Mouse (Mus musculus) G1E (cell line): ENCODE measurements around the gene Sowahb. TPM values are rescaled to one million over a fixed set of nuclear protein-coding genes. Genes with fewer than 3 reads are reported as not detected.

Experiments used
- ATAC-seq: 2 replicates; pipeline ENCODE4 v1.8.0; 2016; ENCODE audit warnings: mild to moderate bottlenecking; ENCODE audit not compliant: insufficient number of reproducible peaks, poor library complexity, low FRiP score, severe bottlenecking; ENCODE audit errors: extremely low read depth
- DNase-seq: peaks from one replicate; pipeline ENCODE4 v3.0.0; 2012; ENCODE audit warnings: low spot score
- H3K27me3 ChIP-seq: 2 replicates; pipeline ENCODE4 v1.6.1; 2012; ENCODE audit warnings: mild to moderate bottlenecking, low read length, inconsistent platforms; ENCODE audit not compliant: insufficient read depth
- H3K36me3 ChIP-seq: replicated peaks from 2 replicates; pipeline ENCODE3; 2012; ENCODE audit warnings: mild to moderate bottlenecking, inconsistent platforms
- H3K4me1 ChIP-seq: 2 replicates; pipeline ENCODE4 v1.6.1; 2012; ENCODE audit warnings: low read depth, low read length, inconsistent platforms, mixed read lengths; ENCODE audit not compliant: insufficient read depth
- H3K4me3 ChIP-seq: 2 replicates; pipeline ENCODE4 v1.5.1; 2012; ENCODE audit warnings: low read depth, mild to moderate bottlenecking, inconsistent platforms, low read length, moderate library complexity, mixed read lengths
- H3K9me3 ChIP-seq: replicated peaks from 2 replicates; pipeline ENCODE4 v1.6.1; 2012; ENCODE audit warnings: inconsistent platforms
- CTCF ChIP-seq: IDR thresholded peaks from 2 replicates; pipeline ENCODE4 v1.5.1; 2012; ENCODE audit warnings: low read depth, low read length, inconsistent platforms, mixed read lengths
- GATA1 ChIP-seq: IDR thresholded peaks from 2 replicates; pipeline ENCODE4 v1.6.1; 2012; ENCODE audit warnings: borderline replicate concordance, low read length, inconsistent platforms, mixed read lengths
- GATA2 ChIP-seq: IDR thresholded peaks from 2 replicates; pipeline ENCODE4 v1.6.1; 2012; ENCODE audit warnings: low read depth, low read length, inconsistent platforms, borderline replicate concordance
- POLR2AphosphoS5 ChIP-seq: IDR thresholded peaks from 2 replicates; pipeline ENCODE4 v1.6.1; 2012; ENCODE audit warnings: low read depth, low read length, inconsistent platforms; ENCODE audit not compliant: insufficient replicate concordance
- TAL1 ChIP-seq: conservative IDR thresholded peaks from 2 replicates; pipeline ENCODE4 v1.6.1; 2012; ENCODE audit warnings: low read depth, low read length, inconsistent platforms, mixed read lengths
- polyA plus RNA-seq: library from polyadenylated mRNA; stranded (reverse); fragments of >175 nt; gene quantifications from 2 replicates; pipeline ENCODE4 v1.2.3, GENCODE M21; 2012
- total RNA-seq, 2 experiments: library from RNA; stranded (forward) in 1 of 2; stranded (reverse) in 1 of 2; fragments of 200-1000 nt in 1 of 2; fragments of >200 nt in 1 of 2; fragmentation: Nextera tagmentation in 1 of 2; gene quantifications; 2 replicates each; pipeline ENCODE4 v1.2.3; 2014 to 2017

Sowahb gene
- total and polyA plus RNA-seq, 3 experiments: 0.11 TPM; not detected in 2

DNA sequence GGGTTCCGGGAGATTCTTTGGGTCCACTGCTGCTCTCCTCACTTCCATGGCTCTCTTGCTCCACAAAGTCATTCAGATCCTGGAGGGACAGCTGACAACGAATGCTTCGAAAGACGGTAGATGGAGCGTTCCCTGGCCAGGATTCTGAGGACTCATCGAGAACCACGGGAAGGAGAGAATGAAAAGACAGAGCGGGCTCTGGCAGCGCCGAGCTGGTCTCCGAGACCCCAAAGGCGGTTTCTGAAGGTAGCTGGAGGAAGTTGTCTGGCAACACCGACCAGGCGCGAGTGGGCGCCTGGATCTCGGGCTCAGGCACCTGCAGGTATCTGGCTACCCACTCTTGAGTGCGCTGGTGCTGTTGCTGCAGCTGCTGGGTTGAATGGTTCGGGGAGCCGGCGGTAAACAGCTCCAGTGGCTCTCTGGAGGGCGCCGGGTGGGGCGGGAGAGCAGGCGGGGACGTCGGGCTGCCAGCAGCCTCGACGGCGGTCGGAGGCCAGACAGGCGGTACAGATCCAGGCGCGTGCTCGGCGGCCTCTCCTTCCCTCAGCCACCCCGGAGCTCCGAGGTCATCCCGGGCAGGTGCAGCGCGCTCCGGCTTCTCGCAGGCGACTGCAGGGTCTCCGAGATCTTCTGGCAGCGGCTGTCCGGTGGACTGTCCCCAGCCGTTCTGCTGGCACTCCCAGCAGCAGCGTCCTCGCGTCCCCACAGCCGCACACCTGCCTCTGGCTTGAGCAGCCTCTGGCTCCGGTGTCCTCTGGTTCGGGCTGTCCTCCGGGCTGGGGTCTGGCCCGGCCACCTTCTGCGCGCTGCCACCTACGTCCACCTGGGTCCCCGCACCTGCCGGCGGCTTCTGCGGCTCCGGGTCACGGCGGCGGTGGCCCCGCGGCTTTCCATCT is 886 bp downstream of the Sowahb start:
- H3K9me3 ChIP-seq: peaks cover 14% of the 10 kb centered on the region
- DNase-seq (no peak), ATAC-seq (no peak)
- H3K4me3 ChIP-seq: no peak overlapping the region
- H3K36me3 ChIP-seq: no peaks in the 10 kb centered on the region
- no peaks in the 10 kb centered on the region for H3K4me1 ChIP-seq
- H3K27me3 ChIP-seq: peaks cover 11% of the 10 kb centered on the region
- TF ChIP-seq POLR2AphosphoS5: no peak
- TF ChIP-seq TAL1: no peak
- no peak for TF ChIP-seq CTCF
- no peak for TF ChIP-seq GATA2
- TF ChIP-seq GATA1: no peak

DNA sequence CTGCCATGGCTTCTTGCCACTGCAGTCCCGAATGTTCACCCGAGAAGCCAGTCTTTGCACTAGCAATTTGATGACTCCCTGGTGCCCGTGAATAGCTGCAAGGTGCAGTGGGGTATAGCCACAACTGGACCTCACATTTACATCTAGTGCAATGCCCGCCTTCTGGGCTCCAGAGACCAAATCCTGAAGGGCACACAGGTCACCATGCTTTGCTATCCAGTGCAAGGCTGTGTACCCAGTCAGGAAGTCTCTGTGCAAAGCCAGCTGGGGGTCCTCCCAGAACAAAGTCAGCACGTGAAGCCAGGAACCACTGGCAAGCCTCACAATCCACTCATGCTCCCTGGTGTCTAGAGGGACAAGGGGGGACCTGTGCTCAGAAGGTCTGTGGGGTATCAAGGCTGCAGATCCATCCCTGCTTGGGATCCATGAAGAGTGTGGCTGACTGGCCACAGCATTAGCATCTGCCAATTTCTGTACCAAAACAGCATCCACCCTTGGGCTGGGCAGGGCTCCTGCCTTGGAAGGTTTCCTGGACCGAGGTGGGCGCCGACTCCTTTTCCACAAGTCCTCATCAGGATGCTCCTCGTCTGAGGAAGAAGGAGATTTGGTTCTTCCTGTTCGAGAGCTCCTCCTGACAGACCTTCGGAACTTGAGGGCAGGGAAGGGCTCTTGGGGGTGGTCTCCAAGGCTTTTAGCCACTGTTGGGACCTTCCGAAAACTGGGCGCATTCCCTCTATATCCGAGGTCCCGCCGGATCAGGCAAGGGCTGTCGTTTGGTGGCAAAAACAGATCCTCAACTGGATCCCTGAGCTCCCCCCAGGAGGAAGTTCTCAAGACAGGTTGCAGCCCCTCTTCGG is 1.8 kb downstream of the Sowahb start:
- ATAC-seq (no peak), DNase-seq (no peak)
- Histone ChIP-seq H3K36me3 (no peaks in the 10 kb centered on the region), H3K4me1 (no peaks in the 10 kb centered on the region), H3K4me3 (no peak overlapping the region), H3K9me3 (peaks cover 14% of the 10 kb centered on the region), H3K27me3 (peaks cover 12% of the 10 kb centered on the region)
- no peak for TF ChIP-seq CTCF
- no peak for TF ChIP-seq GATA2

DNA sequence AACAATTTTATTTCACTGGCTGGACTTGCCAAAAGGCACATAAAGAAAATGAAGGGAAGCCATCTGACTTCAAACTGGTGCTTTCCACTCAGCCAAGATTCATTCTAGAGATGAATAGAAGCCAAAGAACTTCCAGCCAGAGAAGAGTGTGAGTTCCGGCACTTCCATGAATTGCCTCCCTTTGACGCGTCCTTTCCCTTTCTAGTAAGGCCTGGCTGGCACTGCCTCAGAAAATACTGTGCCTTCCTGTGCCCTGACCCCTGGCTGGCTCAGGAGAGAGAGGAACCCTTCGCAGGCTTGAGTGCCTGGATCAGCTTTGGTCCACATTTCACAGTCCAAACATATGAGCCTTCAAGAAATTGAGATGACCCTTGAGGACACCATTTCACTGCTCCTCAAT is 2.8 kb downstream of the Sowahb start:
- no peak for ATAC-seq
- H3K27me3 ChIP-seq: peaks cover 12% of the 10 kb centered on the region
- no peak for DNase-seq
- no peaks in the 10 kb centered on the region for H3K36me3 ChIP-seq
- TF ChIP-seq CTCF (no peak), GATA1 (no peak), TAL1 (no peak), POLR2AphosphoS5 (no peak), GATA2 (no peak)
- no peak overlapping the region for H3K4me3 ChIP-seq
- H3K4me1 ChIP-seq: no peaks in the 10 kb centered on the region
- peaks cover 14% of the 10 kb centered on the region for H3K9me3 ChIP-seq

DNA sequence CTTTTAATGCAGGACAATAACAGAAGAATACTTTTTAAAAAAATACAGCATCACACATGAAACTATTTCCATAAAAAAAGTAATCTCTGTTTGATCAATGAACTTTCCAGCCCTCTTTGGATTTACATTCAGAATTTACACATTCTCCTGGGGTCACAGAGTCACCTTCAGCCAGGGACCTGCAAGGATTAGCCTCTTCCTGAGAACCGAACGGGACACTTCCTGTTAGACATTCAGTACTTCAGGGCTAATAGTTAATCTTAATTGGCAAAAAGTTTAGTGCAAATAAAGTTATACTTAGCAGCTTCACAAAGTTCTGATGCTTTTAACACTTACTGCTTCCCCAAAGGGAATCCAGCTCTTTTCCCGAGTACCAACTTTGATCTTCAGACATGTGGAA is 3.5 kb downstream of the Sowahb start:
- no peaks in the 10 kb centered on the region for H3K4me1 ChIP-seq
- DNase-seq (no peak), ATAC-seq (no peak)
- no peak overlapping the region for H3K4me3 ChIP-seq
- no peak for TF ChIP-seq GATA2
- no peak for TF ChIP-seq CTCF
- no peak for TF ChIP-seq GATA1
- no peak for TF ChIP-seq TAL1
- no peak for TF ChIP-seq POLR2AphosphoS5
- H3K9me3 ChIP-seq: peaks cover 14% of the 10 kb centered on the region
- peaks cover 12% of the 10 kb centered on the region for H3K27me3 ChIP-seq
- no peaks in the 10 kb centered on the region for H3K36me3 ChIP-seq

DNA sequence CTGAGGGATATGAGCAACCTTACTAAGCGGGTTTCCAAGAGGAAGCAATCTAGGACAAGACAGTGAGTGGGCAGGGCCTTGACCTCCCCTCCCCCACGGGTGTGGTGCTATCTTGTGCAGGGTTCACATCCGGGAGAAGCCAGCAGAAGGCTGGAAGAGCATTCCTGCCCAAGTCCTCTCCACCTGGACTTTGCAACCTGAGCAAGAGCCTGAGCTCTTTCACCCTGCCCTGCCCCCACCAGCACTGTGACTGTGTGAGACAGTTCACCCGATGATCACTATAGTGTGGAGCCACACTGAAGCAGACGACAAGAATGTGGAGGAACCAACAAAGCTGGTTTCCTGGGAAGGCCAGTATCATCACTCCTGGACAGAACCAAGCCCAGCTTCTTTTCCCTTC is 4.7 kb downstream of the Sowahb start:
- Histone ChIP-seq H3K9me3 (peaks cover 13% of the 10 kb centered on the region), H3K36me3 (no peaks in the 10 kb centered on the region), H3K4me1 (no peaks in the 10 kb centered on the region), H3K4me3 (no peak overlapping the region), H3K27me3 (peaks cover 10% of the 10 kb centered on the region)
- ATAC-seq: no peak
- DNase-seq: no peak
- TF ChIP-seq CTCF: no peak
- TF ChIP-seq GATA2: no peak
- TF ChIP-seq TAL1: no peak
- TF ChIP-seq POLR2AphosphoS5: no peak
- no peak for TF ChIP-seq GATA1

DNA sequence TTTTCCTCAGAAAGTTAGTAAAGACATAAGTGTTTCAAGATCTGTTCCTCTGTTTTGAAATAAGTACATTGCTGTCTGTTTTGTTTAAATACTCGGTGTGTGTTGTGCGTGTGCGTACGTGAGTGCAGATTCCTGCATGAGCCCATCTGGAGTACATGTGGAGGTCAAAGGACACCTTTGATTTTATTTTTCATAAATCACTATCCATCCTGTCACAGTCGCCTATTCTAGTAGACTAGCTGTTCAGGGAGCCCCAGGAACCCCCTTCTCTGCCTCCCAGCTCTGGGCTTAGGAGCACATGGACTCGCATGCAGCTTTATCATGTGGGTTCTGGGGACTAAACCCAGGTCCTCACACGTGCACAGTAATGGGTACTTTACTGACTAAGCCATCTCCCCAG is 8.6 kb downstream of the Sowahb start:
- Histone ChIP-seq H3K27me3 (peaks cover 3% of the 10 kb centered on the region), H3K4me1 (no peaks in the 10 kb centered on the region), H3K36me3 (no peaks in the 10 kb centered on the region), H3K4me3 (no peak overlapping the region), H3K9me3 (no peaks in the 10 kb centered on the region)
- TF ChIP-seq POLR2AphosphoS5 (no peak), CTCF (no peak), TAL1 (no peak), GATA2 (no peak), GATA1 (no peak)
- DNase-seq: no peak
- ATAC-seq: no peak
